In the genomic region with DNA sequence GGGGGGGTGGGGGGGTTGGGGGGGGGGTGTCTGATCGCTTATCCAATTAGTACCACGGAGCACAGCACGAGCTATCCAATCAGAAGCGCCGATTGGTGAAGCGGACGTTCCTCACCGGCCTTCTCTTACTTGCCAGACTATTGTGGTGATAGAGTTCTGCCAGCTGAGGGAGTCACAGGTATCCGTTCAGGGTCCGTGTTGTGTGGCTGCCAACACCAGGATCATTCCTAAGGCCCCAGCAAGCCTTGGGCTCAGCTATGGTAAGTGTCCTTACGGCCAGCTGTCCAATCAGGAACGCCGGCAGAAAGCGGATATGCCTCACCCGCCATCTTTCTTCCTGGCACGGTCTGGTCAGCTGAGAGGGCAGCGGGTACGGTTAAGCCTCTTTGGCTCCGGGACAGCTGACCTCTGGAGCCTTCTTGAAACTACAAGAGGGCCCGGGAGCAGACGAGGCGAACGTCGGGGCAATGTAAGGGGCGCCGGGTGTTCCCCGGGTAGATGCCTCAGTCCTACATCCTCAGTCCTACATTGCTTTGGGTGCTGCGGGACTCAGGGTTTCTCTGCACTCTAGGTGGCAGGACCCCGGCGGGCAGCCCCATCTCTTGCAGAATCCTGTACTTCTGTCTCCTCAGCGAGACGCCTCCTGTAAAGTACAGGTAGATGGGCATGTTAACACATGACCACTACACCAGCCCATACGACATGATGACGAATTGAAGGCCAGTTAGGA, we compare ENCODE assay signal across 8 mouse cellular contexts. TPM values are rescaled to one million over a fixed set of nuclear protein-coding genes. Genes with fewer than 3 reads are reported as not detected.
DNase-seq lines count a peak whose midpoint lies in the region; ATAC-seq and TF ChIP-seq lines count a peak whose summit lies in the region.

TSS of gene Zfp563 (plus strand) at position 91 of the 730 bp plus-strand sequence.

- no peaks in the 10 kb centered on the region for H3K36me3 ChIP-seq in forebrain, embryonic 10.5 days (replicated peaks)
- H3K36me3 ChIP-seq in heart, embryonic 15.5 days, result no peaks in the 10 kb centered on the region
- no peaks in the 10 kb centered on the region for H3K36me3 ChIP-seq in liver, embryonic 14.5 days (replicated peaks; ENCODE audit: control insufficient read depth, insufficient read depth, low read depth)
- H3K36me3 ChIP-seq in neural tube, embryonic 11.5 days (ENCODE audit: control insufficient read depth, insufficient read depth, low read length), result no peaks in the 10 kb centered on the region
- H3K36me3 ChIP-seq in stomach, postnatal 0 days (ENCODE audit: control insufficient read depth, insufficient read depth, low read length), result no peaks in the 10 kb centered on the region

- peak within 1 kb of the TSS; percentile 75 for H3K4me2 ChIP-seq in heart, embryonic 15.5 days
- peak within 1 kb of the TSS; percentile 75 for H3K4me2 ChIP-seq in liver, embryonic 14.5 days (ENCODE audit: low read depth)
- H3K4me2 ChIP-seq in neural tube, embryonic 11.5 days (ENCODE audit: low read depth), result peak within 1 kb of the TSS; percentile 47
- peak within 1 kb of the TSS; percentile 69 for H3K4me2 ChIP-seq in stomach, postnatal 0 days (replicated peaks; ENCODE audit: low read depth)

- H3K9me3 ChIP-seq in forebrain, embryonic 10.5 days, result no peaks in the 10 kb centered on the region
- no peaks in the 10 kb centered on the region for H3K9me3 ChIP-seq in heart, embryonic 15.5 days (replicated peaks)
- no peaks in the 10 kb centered on the region for H3K9me3 ChIP-seq in liver, embryonic 14.5 days (ENCODE audit: control insufficient read depth, low read length)
- H3K9me3 ChIP-seq in neural tube, embryonic 11.5 days (ENCODE audit: control insufficient read depth, low read length), result no peaks in the 10 kb centered on the region
- H3K9me3 ChIP-seq in stomach, postnatal 0 days (ENCODE audit: control insufficient read depth, low read length), result no peaks in the 10 kb centered on the region

- H3K4me3 ChIP-seq in forebrain, embryonic 10.5 days, result peak within 1 kb of the TSS; percentile 69
- peak within 1 kb of the TSS; percentile 65 for H3K4me3 ChIP-seq in heart, embryonic 15.5 days
- peak within 1 kb of the TSS; percentile 77 to 97 for H3K4me3 ChIP-seq in liver, embryonic 14.5 days (ENCODE audit: insufficient read depth in 1 of 2, low read depth in 2 of 2, low read length in 2 of 2)
- H3K4me3 ChIP-seq in neural tube, embryonic 11.5 days (ENCODE audit: low read depth, low read length), result peak within 1 kb of the TSS; percentile 44
- peak within 1 kb of the TSS; percentile 53 for H3K4me3 ChIP-seq in stomach, postnatal 0 days (ENCODE audit: low read depth, low read length)

- peaks cover 16% of the 10 kb centered on the region for H3K4me1 ChIP-seq in forebrain, embryonic 10.5 days
- H3K4me1 ChIP-seq in heart, embryonic 15.5 days (replicated peaks), result peaks cover 8% of the 10 kb centered on the region
- H3K4me1 ChIP-seq in liver, embryonic 14.5 days (replicated peaks; ENCODE audit: control insufficient read depth in 2 of 2, insufficient read depth in 2 of 2, low read length in 1 of 2), result peaks cover 5 to 7% of the 10 kb centered on the region in 2 experiments; a peak in 3 of 4 replicates
- H3K4me1 ChIP-seq in neural tube, embryonic 11.5 days (ENCODE audit: control insufficient read depth, insufficient read depth, low read length), result no peaks in the 10 kb centered on the region
- no peaks in the 10 kb centered on the region; the same call in 1 of the 2 replicates for H3K4me1 ChIP-seq in stomach, postnatal 0 days (replicated peaks; ENCODE audit: control insufficient read depth, insufficient read depth)

- peak; percentile 70 to 78 for DNase-seq in CD8-positive naive resting alpha-beta T cell, adult 2 months (ENCODE audit: low read depth in 2 of 2, low spot score in 2 of 2)
- DNase-seq in c-Kit-positive CD71-negative TER-119-negative erythroid progenitor cells, embryonic 14.5 days (ENCODE audit: low read depth), result peak; percentile 63
- DNase-seq in forebrain, embryonic 10.5 days (ENCODE audit: extremely low spot score, low spot score), result peak; percentile 91
- peak; percentile 97 to 98 for DNase-seq in kidney, postnatal 25 days
- DNase-seq in liver, embryonic 14.5 days (ENCODE audit: low read depth in 3 of 3, low spot score in 3 of 3), result peak; percentile 63 to 70 (median 67)
- peak; percentile 90 for DNase-seq in neural tube, embryonic 11.5 days (ENCODE audit: low spot score)
- peak; percentile 91 for DNase-seq in stomach, postnatal 0 days (ENCODE audit: low spot score)

- H3K27ac ChIP-seq in forebrain, embryonic 10.5 days, result peak within 1 kb of the TSS; percentile 90
- H3K27ac ChIP-seq in heart, embryonic 15.5 days, result peak within 1 kb of the TSS; percentile 89
- peak within 1 kb of the TSS; percentile 52; the same call in 1 of the 2 replicates for H3K27ac ChIP-seq in liver, embryonic 14.5 days
- peak within 1 kb of the TSS; percentile 69 for H3K27ac ChIP-seq in neural tube, embryonic 11.5 days (ENCODE audit: low read depth, low read length)
- H3K27ac ChIP-seq in stomach, postnatal 0 days (replicated peaks), result peak within 1 kb of the TSS; percentile 86

- TF ChIP-seq CTCF in liver, embryonic 14.5 days (IDR thresholded peaks at IDR 0.05; ENCODE audit: low read depth), result no peak
- TF ChIP-seq CTCF in stomach, postnatal 0 days (IDR thresholded peaks at IDR 0.05; ENCODE audit: low read depth), result peak; percentile 11; the same call in 1 of the 2 replicates

- WGBS in forebrain, embryonic 10.5 days, result 8% methylated on average over 34 of the region's 34 CpGs
- WGBS in heart, embryonic 15.5 days, result 4% methylated on average over 34 of the region's 34 CpGs
- WGBS in liver, embryonic 14.5 days (ENCODE audit: insufficient replicate concordance), result 4% methylated on average over 34 of the region's 34 CpGs
- WGBS in neural tube, embryonic 11.5 days, result 6% methylated on average over 34 of the region's 34 CpGs
- WGBS in stomach, postnatal 0 days, result 3% methylated on average over 34 of the region's 34 CpGs

- H3K9ac ChIP-seq in heart, embryonic 15.5 days, result peak within 1 kb of the TSS; percentile 61
- peak within 1 kb of the TSS; percentile 69 for H3K9ac ChIP-seq in liver, embryonic 14.5 days (replicated peaks)
- peak within 1 kb of the TSS; percentile 55 for H3K9ac ChIP-seq in neural tube, embryonic 11.5 days (ENCODE audit: low read length)
- peak within 1 kb of the TSS; percentile 67 for H3K9ac ChIP-seq in stomach, postnatal 0 days (ENCODE audit: low read length)

- TF ChIP-seq EP300 in liver, embryonic 14.5 days (IDR thresholded peaks at IDR 0.05; ENCODE audit: low read depth), result no peak
- no peak for TF ChIP-seq EP300 in stomach, postnatal 0 days (optimal IDR thresholded peaks at IDR 0.05)

- peak; percentile 90 for ATAC-seq in heart, embryonic 15.5 days (replicated peaks; ENCODE audit: insufficient number of reproducible peaks, insufficient read depth, low FRiP score, low read depth)
- ATAC-seq in liver, embryonic 14.5 days (ENCODE audit: insufficient read depth), result peak; percentile 86
- ATAC-seq in neural tube, embryonic 11.5 days (ENCODE audit: insufficient read depth, low FRiP score, low TSS enrichment), result peak; percentile 87
- ATAC-seq in stomach, postnatal 0 days (ENCODE audit: low FRiP score, low TSS enrichment), result peak; percentile 94

- no peaks in the 10 kb centered on the region for H3K27me3 ChIP-seq in forebrain, embryonic 10.5 days (ENCODE audit: poor library complexity, severe bottlenecking)
- no peaks in the 10 kb centered on the region for H3K27me3 ChIP-seq in heart, embryonic 15.5 days
- no peaks in the 10 kb centered on the region for H3K27me3 ChIP-seq in liver, embryonic 14.5 days (ENCODE audit: control insufficient read depth, insufficient read depth, low read length)
- no peaks in the 10 kb centered on the region for H3K27me3 ChIP-seq in neural tube, embryonic 11.5 days (ENCODE audit: control insufficient read depth, insufficient read depth, low read length)
- no peaks in the 10 kb centered on the region for H3K27me3 ChIP-seq in stomach, postnatal 0 days (ENCODE audit: control insufficient read depth, insufficient read depth, low read length)

RNA-seq across cellular contexts. Expression of gene Zfp563, which starts in this region (rescaled TPM):
- polyA plus RNA-seq in forebrain, embryonic 10.5 days (2016; fragmentation: Nextera tagmentation; extraction: Ambion mirVana), result 5.8 and 7.0 TPM in 2 replicates
- polyA plus RNA-seq in heart, embryonic 15.5 days (2015; fragmentation: Nextera tagmentation; extraction: Ambion mirVana), result 4.5 and 4.7 TPM in 2 replicates
- 0.56 and 0.61 TPM in 2 replicates for polyA plus RNA-seq in liver, embryonic 14.5 days (2012; rRNA removed)
- 1.1 and 1.2 TPM in 2 replicates for polyA plus RNA-seq in liver, embryonic 14.5 days (2014; fragmentation: Nextera tagmentation; extraction: Ambion mirVana)
- polyA plus RNA-seq in neural tube, embryonic 11.5 days (2014; fragmentation: Nextera tagmentation; extraction: Ambion mirVana), result 10.7 and 11.9 TPM in 2 replicates
- polyA plus RNA-seq in stomach, postnatal 0 days (2015; fragmentation: Nextera tagmentation; extraction: Ambion mirVana), result 2.5 and 3.7 TPM in 2 replicates

Comparison
In these comparisons a context has a peak if more than half of its experiments do, and no peak if none do; other contexts are left out.
1. Peak in every context shown above with its lines: DNase-seq, ATAC-seq, H3K4me3 ChIP-seq and H3K27ac ChIP-seq.